Mouse (Mus musculus) neural tube, embryonic 15.5 days (tissue): ENCODE results near the gene 3830406C13Rik. TPM values are rescaled to one million over a fixed set of nuclear protein-coding genes. Genes with fewer than 3 reads are reported as not detected.

ENCODE experiments used
- ATAC-seq: fragments of 200-750 bp; cut with Nextera tagmentation; 2 replicates; pipeline ENCODE4 v1.8.0; 2017; ENCODE audit warnings: mild to moderate bottlenecking, moderate TSS enrichment, moderate library complexity; ENCODE audit not compliant: low FRiP score
- H3K27ac ChIP-seq: fragments of 300-500 bp; sonication (generic); replicated peaks from 2 replicates; pipeline ENCODE4 v1.5.1; 2015; ENCODE audit warnings: mild to moderate bottlenecking, inconsistent platforms
- H3K27me3 ChIP-seq: fragments of 300-500 bp; sonication (generic); replicated peaks from 2 replicates; pipeline ENCODE4 v1.6.1; 2015; ENCODE audit warnings: inconsistent platforms
- H3K36me3 ChIP-seq: fragments of 300-500 bp; sonication (generic); 2 replicates; pipeline ENCODE4 v1.6.1; 2015; ENCODE audit warnings: inconsistent platforms
- H3K4me1 ChIP-seq: fragments of 300-500 bp; sonication (generic); 2 replicates; pipeline ENCODE4 v1.6.1; 2015; ENCODE audit warnings: inconsistent platforms
- H3K4me2 ChIP-seq: fragments of 300-500 bp; sonication (generic); 2 replicates; pipeline ENCODE4 v1.6.1; 2015; ENCODE audit warnings: inconsistent platforms, mild to moderate bottlenecking, moderate library complexity
- H3K4me3 ChIP-seq: fragments of 300-500 bp; sonication (generic); replicated peaks from 2 replicates; pipeline ENCODE4 v1.5.1; 2015; ENCODE audit warnings: mild to moderate bottlenecking, inconsistent platforms
- H3K9ac ChIP-seq: fragments of 300-500 bp; sonication (generic); replicated peaks from 2 replicates; pipeline ENCODE4 v1.6.1; 2015; ENCODE audit warnings: mild to moderate bottlenecking, inconsistent platforms
- H3K9me3 ChIP-seq: fragments of 300-500 bp; sonication (generic); replicated peaks from 2 replicates; pipeline ENCODE4 v1.6.1; 2016; ENCODE audit warnings: inconsistent platforms
- WGBS: fragments of 180-500 bp; shearing (Covaris S2); methylation state at CpG from one replicate; pipeline ENCODE4 v1.1.7; 2015; ENCODE audit warnings: mixed read lengths; 5-methylcytosine and 5-hydroxymethylcytosine counted together
- polyA plus RNA-seq: library from polyadenylated mRNA; unstranded; fragments of >200 nt; fragmentation: Nextera tagmentation; extraction: Ambion mirVana; gene quantifications from 2 replicates; pipeline ENCODE4 v1.2.1, GENCODE M21; 2015

The 3830406C13Rik gene
- polyA plus RNA-seq, 1 experiment from 2014 or later = 37.7 TPM

GRCm38 (mm10) chr14:12334925-12335324 is 51.0 kb downstream of the 3830406C13Rik start:
- Histone ChIP-seq H3K9me3 (no peaks in the 10 kb centered on the region), H3K4me3 (no peak overlapping the region), H3K27me3 (peaks cover 76% of the 10 kb centered on the region), H3K4me1 (peaks cover 5% of the 10 kb centered on the region), H3K27ac (no peak overlapping the region), H3K4me2 (no peak overlapping the region), H3K9ac (no peak overlapping the region), H3K36me3 (no peaks in the 10 kb centered on the region)
- WGBS = 54% methylated on average over 7 of the region's 7 CpGs
- ATAC-seq = no peak

- Histone ChIP-seq H3K36me3 (no peaks in the 10 kb centered on the region), H3K27ac (no peak overlapping the region), H3K27me3 (peaks cover 89% of the 10 kb centered on the region), H3K4me2 (no peak overlapping the region), H3K9me3 (no peaks in the 10 kb centered on the region), H3K4me1 (peaks cover 11% of the 10 kb centered on the region), H3K4me3 (no peak overlapping the region), H3K9ac (no peak overlapping the region)
- ATAC-seq = no peak
- WGBS = 3% methylated on average over 8 of the region's 8 CpGs
Observed at GRCm38 (mm10) chr14:12337421-12337997, 53.5 kb downstream of the 3830406C13Rik start.

GRCm38 (mm10) chr14:12337998-12338809 is 54.2 kb downstream of the 3830406C13Rik start:
- no peak overlapping the region for H3K4me3 ChIP-seq
- H3K9me3 ChIP-seq = no peaks in the 10 kb centered on the region
- no peaks in the 10 kb centered on the region for H3K36me3 ChIP-seq
- no peak overlapping the region for H3K27ac ChIP-seq
- H3K4me1 ChIP-seq = peaks cover 11% of the 10 kb centered on the region
- WGBS = 1% methylated on average over 16 of the region's 16 CpGs
- peaks cover 88% of the 10 kb centered on the region for H3K27me3 ChIP-seq
- peak overlapping the region; percentile 1; the same call in 1 of the 2 replicates for H3K4me2 ChIP-seq
- no peak overlapping the region for H3K9ac ChIP-seq
- ATAC-seq = no peak

GRCm38 (mm10) chr14:12338811-12339565 is 55.0 kb downstream of the 3830406C13Rik start:
- Histone ChIP-seq H3K9ac (no peak overlapping the region), H3K36me3 (no peaks in the 10 kb centered on the region), H3K9me3 (no peaks in the 10 kb centered on the region), H3K27me3 (peaks cover 91% of the 10 kb centered on the region), H3K4me1 (peaks cover 11% of the 10 kb centered on the region), H3K4me2 (no peak overlapping the region), H3K27ac (no peak overlapping the region), H3K4me3 (no peak overlapping the region)
- WGBS = 2% methylated on average over 10 of the region's 10 CpGs
- ATAC-seq = no peak

- no peak overlapping the region for H3K9ac ChIP-seq
- H3K4me2 ChIP-seq = no peak overlapping the region
- no peak overlapping the region for H3K27ac ChIP-seq
- no peaks in the 10 kb centered on the region for H3K9me3 ChIP-seq
- ATAC-seq = no peak
- no peak overlapping the region for H3K4me3 ChIP-seq
- peaks cover 23% of the 10 kb centered on the region for H3K4me1 ChIP-seq
- peaks cover 91% of the 10 kb centered on the region for H3K27me3 ChIP-seq
- H3K36me3 ChIP-seq = no peaks in the 10 kb centered on the region
- 1% methylated on average over 19 of the region's 19 CpGs for WGBS
Observed at GRCm38 (mm10) chr14:12340238-12341074, 56.5 kb downstream of the 3830406C13Rik start.

- under 1% methylated on average over 42 of the region's 42 CpGs for WGBS
- H3K4me1 ChIP-seq = peaks cover 31% of the 10 kb centered on the region
- no peak for ATAC-seq
- no peaks in the 10 kb centered on the region for H3K9me3 ChIP-seq
- no peak overlapping the region for H3K27ac ChIP-seq
- H3K4me3 ChIP-seq = no peak overlapping the region
- H3K27me3 ChIP-seq = peaks cover 91% of the 10 kb centered on the region
- H3K9ac ChIP-seq = no peak overlapping the region
- H3K4me2 ChIP-seq = 0 out of 2 replicates have a peak overlapping the region, but pooled peaks have one; percentile 9
- no peaks in the 10 kb centered on the region for H3K36me3 ChIP-seq
Observed at GRCm38 (mm10) chr14:12341075-12341788, 57.3 kb downstream of the 3830406C13Rik start.

GRCm38 (mm10) chr14:12341789-12342457 is 58.0 kb downstream of the 3830406C13Rik start:
- Histone ChIP-seq H3K4me3 (no peak overlapping the region), H3K4me2 (no peak overlapping the region), H3K9ac (no peak overlapping the region), H3K4me1 (peaks cover 37% of the 10 kb centered on the region), H3K9me3 (no peaks in the 10 kb centered on the region), H3K27ac (no peak overlapping the region), H3K36me3 (no peaks in the 10 kb centered on the region), H3K27me3 (peaks cover 90% of the 10 kb centered on the region)
- WGBS = 3% methylated on average over 24 of the region's 24 CpGs
- no peak for ATAC-seq

GRCm38 (mm10) chr14:12342458-12343131 is 58.6 kb downstream of the 3830406C13Rik start:
- Histone ChIP-seq H3K4me3 (no peak overlapping the region), H3K4me2 (no peak overlapping the region), H3K9me3 (no peaks in the 10 kb centered on the region), H3K27ac (no peak overlapping the region), H3K4me1 (peaks cover 37% of the 10 kb centered on the region), H3K27me3 (peaks cover 89% of the 10 kb centered on the region), H3K36me3 (no peaks in the 10 kb centered on the region), H3K9ac (no peak overlapping the region)
- 2% methylated on average over 23 of the region's 23 CpGs for WGBS
- no peak for ATAC-seq

- no peak for ATAC-seq
- Histone ChIP-seq H3K9ac (no peak overlapping the region), H3K27ac (no peak overlapping the region), H3K4me1 (peaks cover 32% of the 10 kb centered on the region), H3K36me3 (no peaks in the 10 kb centered on the region), H3K27me3 (peaks cover 90% of the 10 kb centered on the region), H3K4me2 (no peak overlapping the region), H3K9me3 (no peaks in the 10 kb centered on the region), H3K4me3 (no peak overlapping the region)
- under 1% methylated on average over 20 of the region's 20 CpGs for WGBS
Observed at GRCm38 (mm10) chr14:12343451-12343941, 59.5 kb downstream of the 3830406C13Rik start.
